In genomic region chr5:142549441-142549840, GRCm38 (mm10) we compare ENCODE assay signal across 9 mouse cellular contexts. TPM values are rescaled to one million over a fixed set of nuclear protein-coding genes. Genes with fewer than 3 reads are reported as not detected.
A peak's percentile ranks its signal among the peaks of the same experiment; 100 is the strongest.
DNase-seq lines count a peak whose midpoint lies in the region; ATAC-seq and TF ChIP-seq lines count a peak whose summit lies in the region.
"Had no signal": no experiment of that assay in that cellular context is flagged by ENCODE, and none has a peak within 500 bp of the region (broad histone marks: within the 10 kb centered on the region; RNA-seq: fewer than 3 reads in every experiment).

No protein-coding gene starts in this region.

- H3K27ac ChIP-seq in heart, adult 2 months: peak overlapping the region; percentile 47
- peak overlapping the region; percentile 60 for H3K27ac ChIP-seq in brown adipose tissue, adult 24 weeks (replicated peaks; ENCODE audit: low read depth, low read length)
- no peak overlapping the region for H3K27ac ChIP-seq in hindbrain, embryonic 14.5 days
- H3K27ac ChIP-seq in midbrain, embryonic 14.5 days (replicated peaks; ENCODE audit: low read depth, low read length): no peak overlapping the region

- no peaks in the 10 kb centered on the region for H3K9me3 ChIP-seq in hindbrain, embryonic 14.5 days (ENCODE audit: control insufficient read depth, low read length)
- no peaks in the 10 kb centered on the region for H3K9me3 ChIP-seq in midbrain, embryonic 14.5 days (ENCODE audit: control insufficient read depth, low read length)

- WGBS in heart, adult 2 months: 68% methylated on average over 9 of the region's 9 CpGs
- 45% methylated on average over 9 of the region's 9 CpGs for WGBS in hindbrain, embryonic 14.5 days
- WGBS in midbrain, embryonic 14.5 days: 32% methylated on average over 9 of the region's 9 CpGs

- TF ChIP-seq EP300 in heart, adult 2 months (IDR thresholded peaks at IDR 0.05; ENCODE audit: insufficient read depth, low read depth, low read length): no peak

- H3K27me3 ChIP-seq in heart, adult 2 months (ENCODE audit: control insufficient read depth, insufficient read depth, low read length): no peaks in the 10 kb centered on the region
- H3K27me3 ChIP-seq in hindbrain, embryonic 14.5 days (ENCODE audit: control insufficient read depth, insufficient read depth, low read length): no peaks in the 10 kb centered on the region
- H3K27me3 ChIP-seq in midbrain, embryonic 14.5 days (ENCODE audit: control insufficient read depth, insufficient read depth, low read length): no peaks in the 10 kb centered on the region

- no peak for ATAC-seq in hindbrain, embryonic 14.5 days (ENCODE audit: low FRiP score)
- ATAC-seq in midbrain, embryonic 14.5 days (ENCODE audit: low FRiP score, low TSS enrichment): no peak

- no peaks in the 10 kb centered on the region for H3K36me3 ChIP-seq in heart, adult 2 months (ENCODE audit: control insufficient read depth, insufficient read depth, low read length)
- no peaks in the 10 kb centered on the region for H3K36me3 ChIP-seq in hindbrain, embryonic 14.5 days (replicated peaks; ENCODE audit: control insufficient read depth, insufficient read depth)
- no peaks in the 10 kb centered on the region for H3K36me3 ChIP-seq in midbrain, embryonic 14.5 days (ENCODE audit: control insufficient read depth, insufficient read depth, low read length)

- no peak for TF ChIP-seq POLR2A in heart, adult 2 months (IDR thresholded peaks at IDR 0.05; ENCODE audit: insufficient read depth, low read depth, low read length)

- no peak for DNase-seq in heart, adult 2 months
- DNase-seq in heart, adult 8-10 months (ENCODE audit: low spot score): no peak
- no peak for DNase-seq in hindbrain, embryonic 14.5 days (ENCODE audit: low spot score)
- no peak for DNase-seq in midbrain, embryonic 14.5 days
- no peak for DNase-seq in cerebellum, adult 9-10 months
- DNase-seq in ovary, postnatal 14 days (ENCODE audit: low spot score): no peak
- no peak for DNase-seq in left cerebral cortex, postnatal 36 days (ENCODE audit: low spot score in 2 of 2)
- DNase-seq: adrenal gland, adult 8-10 months had no signal

- intact Hi-C loops in heart, adult 2 months (cut with DNase I): no loop called here
- intact Hi-C loops in left cerebral cortex, postnatal 36 days (cut with DNase I): no loop called here

- peaks cover 3% of the 10 kb centered on the region for H3K4me1 ChIP-seq in heart, adult 2 months (ENCODE audit: control insufficient read depth, insufficient read depth, low read length)
- H3K4me1 ChIP-seq in brown adipose tissue, adult 24 weeks (ENCODE audit: control insufficient read depth, insufficient read depth, insufficient read length, low read length): peaks cover 3% of the 10 kb centered on the region
- peaks cover 9% of the 10 kb centered on the region; the same call in 1 of the 2 replicates for H3K4me1 ChIP-seq in hindbrain, embryonic 14.5 days (replicated peaks; ENCODE audit: control insufficient read depth, insufficient read depth, low read length)
- peaks cover 13% of the 10 kb centered on the region; the same call in 1 of the 2 replicates for H3K4me1 ChIP-seq in midbrain, embryonic 14.5 days (ENCODE audit: control insufficient read depth, insufficient read depth, low read length)

- H3K4me2 ChIP-seq in hindbrain, embryonic 14.5 days (replicated peaks): peak overlapping the region; percentile 82
- H3K4me2 ChIP-seq in midbrain, embryonic 14.5 days (ENCODE audit: low read length): peak overlapping the region; percentile 87

- TF ChIP-seq CTCF in heart, adult 2 months (IDR thresholded peaks at IDR 0.05): no peak

- no peak overlapping the region for H3K4me3 ChIP-seq in heart, adult 2 months
- H3K4me3 ChIP-seq in brown adipose tissue, adult 24 weeks (ENCODE audit: insufficient read depth, low read depth, low read length): peak overlapping the region; percentile 76
- 0 out of 2 replicates have a peak overlapping the region, but pooled peaks have one; percentile 49 for H3K4me3 ChIP-seq in hindbrain, embryonic 14.5 days (replicated peaks; ENCODE audit: low read length)
- H3K4me3 ChIP-seq in midbrain, embryonic 14.5 days (replicated peaks; ENCODE audit: low read depth, low read length): peak overlapping the region; percentile 63

- H3K9ac ChIP-seq in heart, adult 2 months (ENCODE audit: low read depth, low read length): no peak overlapping the region
- 0 out of 2 replicates have a peak overlapping the region, but pooled peaks have one; percentile 64 for H3K9ac ChIP-seq in hindbrain, embryonic 14.5 days
- H3K9ac ChIP-seq in midbrain, embryonic 14.5 days (replicated peaks; ENCODE audit: low read length): no peak overlapping the region

- no peaks in the 10 kb centered on the region for H3K79me2 ChIP-seq in heart, adult 2 months (replicated peaks; ENCODE audit: control insufficient read depth, insufficient read depth, low read length)

RNA-seq across cellular contexts. Expression of gene Radil, which starts 1.5 kb away (rescaled TPM):
- total RNA-seq in heart, adult 2 months (2021): 1 to 10 TPM; 1.7 to 2.3 TPM
- 2.2 and 3.3 TPM in 2 replicates for polyA plus RNA-seq in heart, adult 2 months (2012; rRNA removed)
- total RNA-seq in heart, adult 8-10 months (2022): 1 to 10 TPM; 1.2 to 2.3 (median 1.8) TPM
- polyA plus RNA-seq in brown adipose tissue, adult 24 weeks (2012; ENCODE audit: insufficient read depth, insufficient read length, missing spikeins): 3.4 and 11.7 TPM in 2 replicates
- polyA plus RNA-seq in hindbrain, embryonic 14.5 days (2014; fragmentation: Nextera tagmentation; extraction: Ambion mirVana): 17.4 and 17.8 TPM in 2 replicates
- polyA plus RNA-seq in midbrain, embryonic 14.5 days (2014; fragmentation: Nextera tagmentation; extraction: Ambion mirVana): 13.6 and 16.9 TPM in 2 replicates
- 10 to 100 TPM; 13.0 to 21.2 TPM for total RNA-seq in left cerebral cortex, postnatal 36 days (2021)

RNA-seq across cellular contexts. Expression of gene Papolb, which starts 19.6 kb away (rescaled TPM):
- under 1 TPM in 1 of 2 experiments, not detected in 1; 0.10 TPM for total RNA-seq in heart, adult 2 months (2021)
- polyA plus RNA-seq in heart, adult 2 months (2012; rRNA removed): 0.04 and 0.09 TPM in 2 replicates
- total RNA-seq in heart, adult 8-10 months (2022): under 1 TPM in 3 of 4 experiments, not detected in 1; 0.06 to 0.16 (median 0.06) TPM
- polyA plus RNA-seq in brown adipose tissue, adult 24 weeks (2012; ENCODE audit: insufficient read depth, insufficient read length, missing spikeins): not detected in 2 replicates
- polyA plus RNA-seq in hindbrain, embryonic 14.5 days (2014; fragmentation: Nextera tagmentation; extraction: Ambion mirVana): 0.23 and 0.25 TPM in 2 replicates
- polyA plus RNA-seq in midbrain, embryonic 14.5 days (2014; fragmentation: Nextera tagmentation; extraction: Ambion mirVana): 0.32 and 0.34 TPM in 2 replicates
- total RNA-seq in left cerebral cortex, postnatal 36 days (2021): under 1 TPM; 0.42 to 0.86 TPM

RNA-seq across cellular contexts. Expression of gene Mmd2, which starts 59.2 kb away (rescaled TPM):
- total RNA-seq in heart, adult 2 months (2021): under 1 TPM; 0.30 to 0.31 TPM
- 0.20 and 0.29 TPM in 2 replicates for polyA plus RNA-seq in heart, adult 2 months (2012; rRNA removed)
- total RNA-seq in heart, adult 8-10 months (2022): under 1 TPM in 3 of 4 experiments, not detected in 1; 0.08 to 0.50 (median 0.28) TPM
- polyA plus RNA-seq in brown adipose tissue, adult 24 weeks (2012; ENCODE audit: insufficient read depth, insufficient read length, missing spikeins): 1.3 and 3.4 TPM in 2 replicates
- 51.7 and 64.2 TPM in 2 replicates for polyA plus RNA-seq in hindbrain, embryonic 14.5 days (2014; fragmentation: Nextera tagmentation; extraction: Ambion mirVana)
- 33.5 and 35.3 TPM in 2 replicates for polyA plus RNA-seq in midbrain, embryonic 14.5 days (2014; fragmentation: Nextera tagmentation; extraction: Ambion mirVana)
- total RNA-seq in left cerebral cortex, postnatal 36 days (2021): 100 to 1,000 TPM; 102 to 108 TPM

Comparison
In these comparisons a context has a peak if more than half of its experiments do, and no peak if none do; other contexts are left out.
1. H3K27ac ChIP-seq: peak in heart, adult 2 months (single experiment) and brown adipose tissue, adult 24 weeks (single experiment); none in hindbrain, embryonic 14.5 days (single experiment) and midbrain, embryonic 14.5 days (single experiment).